Mouse (Mus musculus) heart, adult 8-10 months (tissue): ENCODE data around the gene Tenm2. TPM values are rescaled to one million over a fixed set of nuclear protein-coding genes. Genes with fewer than 3 reads are reported as not detected.

ENCODE experiments used
- DNase-seq: peaks from one replicate; pipeline ENCODE4 v3.0.0; 2022; ENCODE audit warnings: low spot score
- total RNA-seq, 4 experiments: library from RNA; stranded (reverse); gene quantifications; 2 replicates each; pipeline ENCODE4 v1.2.4; 2022

The Tenm2 gene
- total RNA-seq, 4 experiments from 2014 or later, result 0.12 to 0.35 (median 0.27) TPM

DNA sequence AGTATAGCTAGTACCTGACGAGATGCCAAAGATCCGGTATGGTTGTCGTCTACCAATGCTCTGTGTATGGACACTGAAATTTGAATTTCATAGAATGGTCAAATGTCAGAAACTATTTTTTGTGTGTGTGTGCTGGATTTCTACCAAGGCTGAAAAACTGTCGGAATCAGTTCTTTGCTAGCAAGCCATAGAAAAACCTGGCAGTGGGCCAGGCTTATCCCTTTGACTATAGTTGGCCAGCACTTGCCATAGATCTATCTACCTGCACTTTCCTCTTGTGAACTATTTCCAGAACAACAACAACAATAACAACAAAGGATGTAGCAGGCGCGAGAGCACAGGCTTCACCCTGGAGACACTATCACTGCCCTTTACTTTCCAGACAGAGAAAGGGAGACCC is 1098.5 kb downstream of the Tenm2 start:
- no peak for DNase-seq

DNA sequence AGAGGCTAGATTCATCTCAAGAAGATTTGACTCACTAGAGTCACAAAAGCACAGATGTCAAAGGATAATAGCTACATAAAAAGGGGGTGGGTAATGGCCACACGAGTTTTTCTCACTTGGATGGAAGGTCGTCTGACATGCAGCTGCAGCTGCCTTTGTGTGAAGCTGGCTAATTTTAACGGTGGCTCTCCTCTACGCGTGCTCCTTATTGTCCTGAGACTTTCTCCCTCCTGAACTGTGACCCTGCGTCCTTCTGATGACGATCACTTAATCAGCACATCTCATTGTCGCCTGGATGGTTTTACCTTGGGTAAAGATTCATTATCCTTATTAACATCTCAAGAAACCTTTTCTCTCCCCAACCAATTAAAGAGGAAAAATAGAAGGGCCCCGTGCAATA is 1101.1 kb downstream of the Tenm2 start:
- no peak for DNase-seq

DNA sequence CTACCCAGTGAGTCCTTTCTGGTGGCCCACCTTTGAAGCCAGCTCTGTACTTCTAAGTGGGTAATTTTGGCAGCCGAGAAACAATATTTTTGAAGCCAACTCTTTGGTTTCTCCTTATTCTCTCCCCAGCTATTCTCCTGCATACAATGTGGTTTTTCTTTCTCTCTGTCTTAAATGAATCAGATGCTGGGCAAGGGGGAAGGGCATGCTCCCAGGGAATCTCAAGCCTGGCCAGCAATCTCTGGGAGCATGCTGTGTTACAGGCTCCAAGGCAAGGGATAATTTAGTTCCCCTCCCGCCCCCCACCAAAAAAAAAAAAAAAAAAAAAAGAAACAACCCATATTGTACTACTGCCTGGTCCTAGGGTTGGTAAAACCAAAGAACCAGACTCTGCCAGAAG is 1112.5 kb downstream of the Tenm2 start:
- DNase-seq, result no peak

DNA sequence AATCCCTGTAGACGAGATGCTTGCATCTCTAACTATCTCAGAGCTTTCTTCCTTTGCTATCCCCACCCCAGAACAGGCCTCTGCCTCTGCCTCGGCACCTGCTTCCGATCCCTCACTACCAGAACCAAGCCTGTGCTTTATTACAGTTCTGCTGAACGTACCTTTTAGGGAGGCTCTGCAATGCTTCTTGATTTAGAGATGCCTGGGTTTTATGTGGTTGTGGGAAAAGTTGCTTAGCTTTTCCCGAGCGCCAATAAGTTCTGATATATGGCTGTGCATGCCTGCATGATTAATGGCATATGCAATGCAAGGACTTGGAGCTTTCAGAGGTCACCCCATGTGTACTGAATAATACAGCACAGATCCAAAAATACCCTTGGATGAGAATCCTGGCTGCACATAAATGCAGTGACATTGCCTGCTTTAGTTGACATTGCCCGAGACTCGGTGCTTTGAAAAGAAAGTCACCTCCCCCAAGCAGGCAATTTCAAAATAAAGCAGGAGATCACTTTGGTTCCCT is 1114.3 kb downstream of the Tenm2 start:
- peak; percentile 27 for DNase-seq

DNA sequence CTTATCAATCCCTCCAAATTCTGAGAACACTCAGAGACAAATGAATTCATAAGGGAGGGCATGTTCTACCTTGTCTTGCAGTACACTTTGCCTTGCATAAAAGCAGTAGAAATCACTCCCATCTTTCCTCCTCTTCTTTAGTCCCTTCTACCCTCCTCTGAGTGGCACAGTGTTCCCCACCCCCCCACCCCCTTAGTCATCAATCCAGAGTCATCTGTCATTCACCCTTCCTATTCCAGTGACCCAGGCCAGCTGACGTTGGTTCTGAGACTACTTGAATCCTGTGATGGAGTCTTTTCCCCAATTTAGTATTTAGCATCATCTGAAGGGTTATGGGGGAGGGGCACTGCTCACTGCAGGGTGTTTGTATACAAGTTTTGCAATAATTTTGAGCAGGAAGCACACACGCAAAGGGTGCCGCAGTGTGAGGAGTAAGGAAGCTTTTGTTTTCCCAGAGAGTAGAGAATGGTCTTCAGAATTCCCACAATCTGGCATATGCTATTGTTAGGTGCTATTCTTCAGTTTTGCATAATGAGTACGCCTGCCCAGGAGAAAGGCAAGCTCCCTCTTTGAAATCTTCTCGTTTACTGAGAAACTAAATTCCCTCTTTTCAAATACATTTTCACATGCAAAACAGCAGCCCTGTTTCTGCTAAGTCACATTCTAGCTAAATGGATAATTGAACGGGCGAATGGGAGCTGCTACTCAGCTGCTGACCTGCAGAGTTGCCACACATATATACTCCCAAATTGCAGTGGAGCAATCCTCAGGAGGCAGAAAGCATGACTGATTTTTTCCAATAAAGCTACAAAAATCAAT is 1115.0 kb downstream of the Tenm2 start:
- no peak for DNase-seq

DNA sequence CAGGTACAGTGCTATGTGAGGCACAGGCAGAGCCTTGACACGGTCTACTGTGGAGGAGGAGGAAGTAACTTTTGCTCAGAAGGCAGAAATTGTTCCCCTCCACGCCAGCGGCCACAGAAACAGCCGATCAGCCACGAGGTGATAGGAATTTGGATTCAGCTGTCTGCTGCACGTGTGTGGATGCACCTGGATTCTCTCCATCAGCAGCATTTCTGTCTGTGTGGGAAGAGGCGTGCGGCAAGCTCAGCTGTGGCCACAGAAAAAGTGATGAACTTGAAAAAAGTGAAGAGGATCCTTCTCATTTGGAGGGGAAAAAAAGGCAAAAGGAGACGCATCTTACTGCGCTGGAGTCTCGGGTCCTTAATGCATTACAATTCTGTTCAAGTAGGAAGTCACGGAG is 1122.4 kb downstream of the Tenm2 start:
- no peak for DNase-seq

DNA sequence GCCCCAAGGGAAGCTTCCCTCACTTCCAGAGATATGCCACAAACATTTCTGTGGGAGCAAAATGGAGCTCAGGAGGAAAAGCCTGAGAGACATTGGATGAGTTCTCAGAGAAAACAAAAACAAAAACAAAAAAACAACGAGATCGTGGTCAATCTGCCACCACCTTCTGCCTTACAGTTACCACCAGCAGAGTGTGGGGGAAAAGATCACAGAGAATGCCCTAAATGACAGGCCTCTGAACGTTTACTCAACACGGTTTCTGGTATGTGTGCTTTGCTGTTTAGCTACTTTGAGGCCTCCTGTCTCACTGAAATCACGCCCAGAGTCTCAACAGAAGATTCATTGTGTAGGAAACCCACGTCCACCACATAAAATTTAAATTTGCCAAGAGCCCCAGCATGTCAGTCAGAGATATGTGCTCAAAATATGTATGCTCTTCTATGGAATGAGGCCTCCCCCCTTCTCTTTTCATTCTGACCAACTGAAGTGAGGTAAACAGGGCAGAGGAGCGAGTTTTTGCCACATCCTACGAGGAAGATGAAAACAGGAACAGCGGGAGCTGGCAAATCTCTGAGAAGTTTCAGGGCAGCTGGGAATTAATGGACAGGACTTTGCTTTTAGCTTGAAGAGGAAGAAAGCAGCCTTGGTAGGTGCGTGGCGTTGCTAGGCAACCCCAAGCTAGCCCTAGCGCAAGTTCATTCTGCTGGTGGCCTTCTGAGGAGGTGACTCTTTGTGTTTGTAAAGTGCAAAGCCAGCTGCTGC is 1126.6 kb downstream of the Tenm2 start:
- no peak for DNase-seq

DNA sequence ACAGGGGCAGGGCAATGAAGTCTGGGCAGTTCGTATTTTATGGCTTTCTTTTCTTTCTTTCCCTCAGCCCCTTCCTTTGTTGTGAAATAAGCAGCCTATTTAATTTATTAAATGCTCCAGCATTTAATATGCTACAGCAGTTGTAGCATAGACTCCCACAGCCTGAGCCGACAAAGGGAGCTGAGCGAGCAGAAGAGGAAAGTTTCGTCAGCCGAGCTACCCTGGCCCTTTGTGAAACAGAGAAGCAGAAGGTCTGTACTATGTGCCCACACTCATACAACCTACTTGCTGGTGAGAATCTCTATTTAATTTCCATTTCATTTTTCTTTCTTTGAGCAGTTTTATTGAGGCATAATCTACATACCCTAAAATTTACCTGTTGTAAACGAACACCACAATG is 1127.9 kb downstream of the Tenm2 start:
- no peak for DNase-seq

DNA sequence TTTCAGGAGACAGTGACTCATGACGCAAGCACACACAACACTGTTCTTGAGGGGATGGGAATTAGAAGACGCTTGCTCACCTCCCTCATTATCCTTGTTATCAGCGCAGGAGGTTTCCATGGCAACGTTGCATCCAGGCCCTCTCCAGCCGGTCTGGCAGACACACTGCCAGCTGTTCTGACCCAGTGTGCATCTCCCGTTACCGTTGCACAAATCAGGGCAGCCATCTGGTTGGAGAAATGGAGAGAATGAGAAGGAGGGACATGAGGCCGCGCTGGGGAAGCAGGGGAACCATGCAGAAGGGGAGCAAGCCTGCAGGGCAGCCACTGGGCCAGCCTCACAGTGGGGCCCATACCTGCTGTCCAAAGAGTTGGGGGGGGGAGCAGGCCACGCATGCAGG is 1129.1 kb downstream of the Tenm2 start:
- DNase-seq, result no peak

DNA sequence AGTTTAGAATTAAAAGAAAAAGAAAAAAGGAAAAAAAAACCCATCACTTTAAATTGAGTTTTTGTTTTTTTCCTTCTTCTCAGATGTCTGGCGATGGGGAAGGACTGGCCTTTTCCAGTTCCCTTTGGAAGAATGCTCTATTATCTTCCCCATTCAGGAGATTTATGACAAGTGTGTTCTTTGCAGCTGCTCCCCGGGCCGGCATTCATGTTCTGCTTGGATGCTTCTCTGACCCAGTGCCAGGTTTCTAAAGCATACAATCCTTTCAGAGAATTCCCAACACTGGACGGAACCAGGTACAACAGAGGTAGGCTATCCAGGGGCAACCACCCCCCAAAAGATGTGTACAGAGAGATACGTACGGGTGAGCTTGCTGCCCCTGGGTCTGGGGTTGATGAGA is 1132.2 kb downstream of the Tenm2 start:
- DNase-seq, result no peak

DNA sequence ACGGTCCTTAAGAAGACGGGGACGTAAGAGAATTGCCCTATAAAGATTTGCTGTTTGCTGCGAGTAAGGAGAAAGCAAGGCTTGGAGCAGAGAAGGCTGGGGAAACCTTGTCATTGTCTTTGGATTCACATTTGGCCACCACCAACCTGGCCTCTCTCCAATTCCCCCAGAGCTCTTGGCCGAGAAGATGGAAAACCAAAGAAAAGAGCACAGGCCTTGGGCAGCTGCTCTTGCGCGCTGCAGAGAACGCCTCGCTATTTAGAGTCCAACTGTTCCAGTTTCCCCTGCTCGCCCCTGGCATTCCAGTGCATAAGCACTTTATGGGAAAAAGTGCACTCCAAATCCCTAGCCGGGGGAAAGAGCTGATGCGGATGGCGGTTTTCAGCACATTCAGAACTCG is 1139.5 kb downstream of the Tenm2 start:
- DNase-seq, result no peak

DNA sequence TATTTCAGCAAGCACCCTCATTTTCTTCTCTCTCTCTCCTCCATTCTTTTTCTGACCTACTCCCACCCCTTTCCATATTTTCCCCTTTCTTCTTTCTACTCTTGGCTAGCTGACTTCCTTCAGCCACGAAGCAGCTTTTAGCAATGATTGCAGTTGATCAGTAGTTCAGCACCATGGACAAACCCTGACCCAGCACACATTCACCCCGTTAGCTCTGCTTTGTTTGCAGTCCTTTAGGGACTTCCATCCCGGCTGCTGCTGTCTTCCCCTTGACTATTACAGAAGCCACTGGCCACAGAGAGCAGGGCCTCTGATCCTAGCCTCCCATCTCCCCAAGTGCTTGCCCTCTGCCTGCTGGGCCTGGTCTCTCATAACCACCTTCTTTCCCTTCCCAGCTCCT is 1145.6 kb downstream of the Tenm2 start:
- DNase-seq, result no peak

DNA sequence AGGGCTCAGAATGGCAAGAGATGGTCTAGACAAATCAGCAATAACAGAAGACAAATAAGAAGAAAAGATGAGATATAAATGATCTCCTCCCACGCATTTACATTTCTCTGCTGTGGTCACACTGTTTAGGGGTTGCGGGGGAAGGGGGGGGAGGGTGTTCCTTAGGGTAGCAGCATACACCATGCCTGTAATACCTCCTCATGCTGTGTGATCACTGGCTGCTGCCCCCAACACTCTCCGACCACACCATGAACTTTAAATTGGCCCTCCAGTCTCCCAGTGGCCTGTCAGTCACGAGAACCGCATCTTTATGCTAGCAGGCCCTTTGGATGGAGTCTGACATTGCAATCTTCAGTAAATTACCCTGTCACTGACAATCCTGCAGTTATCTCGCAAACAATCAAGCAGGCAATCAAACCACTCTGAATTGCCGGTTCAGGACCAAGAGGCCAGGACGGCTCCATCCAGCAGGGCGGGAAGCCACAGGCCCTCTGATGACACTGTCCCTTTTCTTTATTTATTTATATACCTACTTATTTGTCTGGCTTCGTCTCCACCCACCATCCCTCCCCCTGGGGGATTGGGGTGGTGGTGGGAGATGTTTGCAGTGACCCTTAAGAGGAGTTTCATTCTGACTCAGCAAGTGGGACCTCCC is 1154.2 kb downstream of the Tenm2 start:
- DNase-seq, result no peak

DNA sequence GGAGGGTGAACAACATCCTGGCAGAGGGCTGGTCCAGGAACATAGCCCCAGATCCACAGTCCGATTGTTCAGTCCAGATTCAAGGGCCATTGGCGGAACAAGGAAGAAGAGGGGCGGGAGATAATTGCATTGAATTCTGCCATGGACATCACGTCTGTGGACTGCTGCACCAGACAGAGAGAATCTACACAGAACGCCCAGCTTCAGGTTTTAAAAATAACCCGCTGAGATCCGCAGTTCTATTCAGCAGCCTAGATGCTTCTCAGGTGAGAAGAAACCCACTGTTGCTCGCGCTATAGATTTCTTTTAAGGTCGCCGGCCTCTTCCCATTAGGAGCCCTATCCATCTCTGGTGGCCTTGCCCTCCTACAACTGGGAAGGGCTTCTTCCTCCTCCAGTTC is 1155.0 kb downstream of the Tenm2 start:
- no peak for DNase-seq

DNA sequence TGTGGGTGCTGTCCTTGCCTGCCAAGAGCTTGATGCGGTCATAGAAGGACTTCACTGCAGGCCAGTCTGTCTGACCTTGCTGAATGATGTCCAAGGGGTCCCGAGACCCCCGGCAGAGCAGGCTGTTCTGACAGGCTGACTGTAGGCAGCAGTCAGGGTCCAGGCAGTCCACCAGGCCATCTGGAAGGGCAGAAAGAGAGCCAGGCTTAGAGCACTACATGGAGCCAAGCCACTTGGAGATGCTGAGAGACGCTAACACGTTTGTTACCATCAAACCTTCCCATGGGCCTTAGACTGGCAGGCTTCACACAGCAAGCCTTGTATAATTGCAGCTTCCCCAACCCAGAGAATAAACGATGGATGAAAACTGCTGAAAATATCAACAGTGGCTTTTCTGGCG is 1157.4 kb downstream of the Tenm2 start:
- DNase-seq, result no peak

DNA sequence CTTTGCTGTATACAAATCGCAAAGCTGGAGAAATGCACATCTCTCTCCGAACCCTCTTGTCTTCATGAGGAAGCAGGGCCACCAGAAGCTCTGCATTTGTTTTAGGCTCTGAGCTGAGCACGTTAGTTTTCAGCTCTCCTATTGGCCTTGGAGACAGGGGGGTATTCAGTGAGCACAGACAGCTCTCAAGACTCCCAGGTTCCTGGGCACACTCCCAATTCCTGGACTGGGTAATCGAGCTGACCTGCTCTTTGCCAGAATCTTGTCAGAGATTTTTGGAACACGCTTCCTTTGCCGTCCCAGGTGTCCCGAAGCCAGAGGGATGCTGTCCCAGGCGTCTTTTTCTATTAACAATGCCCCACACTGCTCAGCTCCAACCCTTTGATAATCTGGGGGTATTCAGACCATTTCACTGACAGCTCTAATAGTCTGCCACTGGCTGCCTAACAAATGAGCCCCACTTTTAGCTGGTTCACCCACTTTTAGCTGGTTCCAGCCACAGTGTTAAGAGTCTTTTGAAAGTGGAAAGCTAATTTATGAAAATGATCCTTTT is 1161.7 kb downstream of the Tenm2 start:
- no peak for DNase-seq

DNA sequence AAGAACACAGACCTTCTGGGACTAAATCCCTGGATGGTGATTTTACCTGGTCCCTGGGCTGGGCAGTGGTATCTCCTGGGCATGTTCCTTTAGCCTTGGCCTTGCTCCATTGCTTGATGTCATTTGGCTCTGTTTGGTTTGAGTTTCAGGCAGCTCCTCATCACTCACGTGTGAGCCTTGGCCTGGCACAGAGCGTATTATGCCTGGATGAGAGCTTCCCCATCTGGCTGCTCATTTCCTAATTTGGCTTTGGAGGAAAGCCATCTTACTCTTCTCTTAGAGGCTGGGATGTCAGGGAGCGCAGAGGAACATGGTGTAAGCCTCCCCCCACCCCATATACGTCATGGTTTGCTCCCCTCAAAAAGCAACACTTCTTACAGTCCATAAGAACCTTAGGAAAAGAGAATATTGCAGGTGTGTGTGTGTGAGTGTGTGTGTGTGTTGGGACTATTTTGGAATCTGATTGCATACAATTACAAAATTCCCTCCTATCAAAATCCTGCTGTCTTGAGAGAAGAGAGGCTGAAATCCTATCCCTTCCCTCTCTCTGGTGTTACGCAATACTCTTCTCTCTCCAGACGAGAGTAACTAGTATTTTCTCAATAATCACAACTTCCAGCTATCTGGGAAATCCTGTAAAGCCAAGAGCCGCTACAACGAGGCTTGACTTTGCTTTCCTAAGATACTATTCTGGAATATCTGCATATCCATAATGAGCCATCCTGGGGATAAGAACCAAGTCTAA is 1162.5 kb downstream of the Tenm2 start:
- no peak for DNase-seq

DNA sequence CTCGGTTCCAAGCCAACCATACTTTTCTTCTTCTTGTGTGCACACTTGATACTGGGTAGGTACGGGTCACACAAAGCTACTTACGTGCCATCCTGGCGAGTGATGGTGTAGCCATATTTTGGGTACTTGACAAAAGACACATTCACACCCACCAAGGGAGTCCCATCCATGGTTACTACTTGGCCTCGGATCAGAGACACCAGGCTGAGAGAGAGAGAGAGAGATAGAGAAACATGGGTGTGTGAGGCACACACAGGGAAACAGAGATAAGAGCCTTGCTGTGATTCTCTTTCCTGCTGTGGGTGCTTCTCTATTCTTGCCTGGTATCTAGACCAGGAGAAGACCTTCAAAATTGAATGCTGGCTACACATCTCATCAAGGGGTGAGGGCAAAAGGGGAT is 1163.1 kb downstream of the Tenm2 start:
- DNase-seq, result no peak

DNA sequence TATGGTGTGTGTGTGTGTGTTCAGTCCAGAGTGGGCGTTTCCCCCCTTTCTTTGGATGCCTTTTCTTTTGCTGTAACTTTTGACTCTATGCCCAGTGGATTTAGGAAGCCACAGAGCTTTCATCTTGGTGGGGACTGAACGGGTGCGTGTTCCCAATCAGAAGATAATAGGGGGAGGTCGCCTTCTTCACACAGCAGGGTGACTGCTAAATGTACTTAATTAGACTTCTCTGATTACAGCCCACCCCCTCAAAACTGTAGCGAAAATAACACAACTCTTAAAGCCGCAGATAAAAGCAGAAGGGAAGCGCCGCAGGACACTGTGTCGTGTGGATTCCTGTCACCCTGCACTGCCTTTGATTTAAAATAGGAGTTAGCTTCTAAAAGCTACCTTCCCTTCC is 1163.7 kb downstream of the Tenm2 start:
- no peak for DNase-seq

DNA sequence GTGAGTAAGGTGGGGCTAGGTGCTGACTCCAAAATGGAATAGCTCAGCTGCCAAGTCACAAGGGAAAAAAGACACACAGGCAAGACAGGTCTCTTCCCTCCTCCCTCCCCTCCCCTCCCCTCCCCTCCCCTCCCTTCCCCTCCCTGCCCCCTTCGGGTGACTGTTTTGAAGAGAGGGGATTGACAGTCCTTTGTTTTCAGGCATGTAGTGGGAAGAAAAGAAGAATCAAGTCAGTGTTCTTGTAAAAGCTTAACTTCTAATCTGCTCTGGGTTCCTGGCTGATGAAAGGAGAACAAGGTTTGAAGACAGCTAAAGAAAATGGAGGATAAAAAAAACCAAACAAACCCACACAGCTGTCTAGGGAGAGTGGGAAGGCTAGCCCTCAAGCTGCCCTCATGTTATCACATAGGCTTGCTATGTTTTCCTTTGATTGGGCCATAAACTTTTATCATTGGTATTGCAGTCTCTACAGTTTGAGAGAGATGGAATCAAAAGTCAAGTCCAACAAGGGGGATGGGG is 1176.4 kb downstream of the Tenm2 start:
- no peak for DNase-seq

DNA sequence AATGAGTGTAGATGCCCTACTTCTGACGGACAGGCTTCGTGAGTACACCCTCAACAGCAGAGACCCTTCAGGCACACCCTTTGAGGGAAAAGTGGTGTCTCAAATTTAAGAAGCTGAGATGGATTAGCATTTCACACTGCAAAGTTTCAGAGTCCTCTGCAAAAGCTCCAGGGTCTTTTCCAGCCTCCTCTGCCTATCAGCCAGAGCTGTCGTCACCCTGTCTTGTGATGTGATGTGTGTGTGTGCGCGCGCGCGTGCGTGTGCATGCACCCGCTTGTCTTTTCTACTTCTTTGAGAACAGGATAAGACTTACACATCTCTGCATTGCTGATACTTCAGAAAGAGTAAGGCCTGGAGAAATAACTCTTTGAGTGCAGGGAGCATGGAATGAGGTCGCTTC is 1179.2 kb downstream of the Tenm2 start:
- DNase-seq, result no peak
